Mouse (Mus musculus) adrenal gland, postnatal 25 days (tissue): Measurements from ENCODE around the gene Serpina1a. TPM values are rescaled to one million over a fixed set of nuclear protein-coding genes. Genes with fewer than 3 reads are reported as not detected.
A peak's percentile ranks its signal among the peaks of the same experiment; 100 is the strongest.
"Not testable (repeated sequence)": the region's sequence is repeated elsewhere in the genome, so short reads cannot be mapped to it uniquely, and the experiment has no call there.

Experiments used
- DNase-seq: peaks from one replicate; pipeline ENCODE4 v3.0.0; 2021; ENCODE audit warnings: mixed read lengths
- long read RNA-seq: library from polyadenylated mRNA; stranded (forward); transcript quantifications from one replicate; pipeline ENCODE4 v2.0.0, GENCODE M21; 2021
- total RNA-seq: library from RNA; stranded (reverse); gene quantifications from 2 replicates; pipeline ENCODE4 v1.2.3, GENCODE M21; 2021

The Serpina1a gene
- 0.46 and 28.4 TPM in 2 replicates for total RNA-seq
- long read RNA-seq, transcript Serpina1a-202 (5 exons, 1,360 nt) = major isoform, 1,247 of 1,535 reads
- long read RNA-seq, partial matches to known transcripts = 172 of 1,535 reads
- long read RNA-seq, other reads (novel, unspliced or antisense) = 116 of 1,535 reads

DNA sequence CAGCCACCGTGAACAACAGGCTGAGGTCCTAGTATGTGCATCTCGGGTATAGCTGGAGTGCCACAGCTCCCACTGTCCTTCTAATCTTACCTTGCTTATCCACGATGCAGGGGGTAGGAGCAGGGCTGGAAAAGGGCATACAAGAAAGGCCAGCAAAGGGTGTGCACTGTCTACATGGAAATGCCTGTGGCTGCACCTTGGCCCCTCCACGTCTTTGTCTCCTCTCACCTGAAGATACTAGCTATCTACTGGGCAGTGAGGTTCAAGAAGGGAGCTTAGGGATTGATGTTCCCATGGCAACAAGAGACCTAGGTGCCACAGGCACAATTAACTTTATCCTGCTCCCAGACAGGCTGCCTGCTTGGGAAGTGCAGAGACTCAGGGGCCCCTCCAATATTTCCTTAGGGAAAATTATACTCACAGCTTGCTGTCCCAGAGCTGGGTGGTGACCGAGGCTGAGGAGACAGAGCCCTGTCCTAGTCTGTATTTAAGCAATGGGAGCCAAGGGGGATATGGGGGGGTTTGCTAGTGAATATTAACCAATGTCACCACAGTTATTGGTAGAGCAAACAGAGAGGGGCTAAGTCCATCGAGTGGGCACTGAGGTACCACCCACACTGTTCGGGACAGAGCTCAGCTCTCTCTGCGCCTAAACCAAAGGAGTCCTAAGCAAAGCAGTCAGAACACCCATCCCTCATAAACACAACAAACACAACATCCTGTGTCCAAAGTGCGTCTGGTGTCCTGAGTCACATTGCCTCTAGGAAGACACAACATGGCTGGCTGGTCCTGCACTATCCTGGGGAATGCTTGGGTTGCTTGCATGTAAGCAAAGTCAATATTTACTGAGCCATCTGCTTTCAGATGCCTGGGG, at the start of gene Serpina1a:
Gene Serpina1a, minus strand, starts transcription at position 462 of the 874 bp plus-strand sequence.
- DNase-seq = not testable (repeated sequence)

DNA sequence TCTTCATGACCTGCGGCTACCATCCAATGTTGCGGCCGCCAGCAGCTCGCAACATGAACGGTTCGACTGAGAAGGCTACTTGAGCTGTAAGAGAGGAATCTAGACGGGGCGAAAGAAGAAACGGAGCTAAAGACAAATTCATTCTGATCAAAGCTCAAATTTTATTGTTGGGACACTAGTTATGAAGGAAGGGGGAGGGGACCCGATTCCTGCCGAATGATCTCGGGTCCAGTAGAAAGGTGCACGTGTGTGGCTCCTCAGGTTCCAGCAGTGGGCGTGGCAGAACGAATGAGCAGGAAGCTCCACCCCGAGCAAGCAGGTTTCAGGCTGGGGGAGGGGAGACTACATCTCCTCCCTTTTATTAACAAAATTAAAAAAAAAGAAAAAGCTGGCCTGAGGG, 45.8 kb upstream of the Serpina1a start:
- not testable (repeated sequence) for DNase-seq

- DNase-seq = not testable (repeated sequence)
These were observed 44.4 kb upstream of the Serpina1a start for GRCm38 (mm10) chr12:103907746-103908145.

DNA sequence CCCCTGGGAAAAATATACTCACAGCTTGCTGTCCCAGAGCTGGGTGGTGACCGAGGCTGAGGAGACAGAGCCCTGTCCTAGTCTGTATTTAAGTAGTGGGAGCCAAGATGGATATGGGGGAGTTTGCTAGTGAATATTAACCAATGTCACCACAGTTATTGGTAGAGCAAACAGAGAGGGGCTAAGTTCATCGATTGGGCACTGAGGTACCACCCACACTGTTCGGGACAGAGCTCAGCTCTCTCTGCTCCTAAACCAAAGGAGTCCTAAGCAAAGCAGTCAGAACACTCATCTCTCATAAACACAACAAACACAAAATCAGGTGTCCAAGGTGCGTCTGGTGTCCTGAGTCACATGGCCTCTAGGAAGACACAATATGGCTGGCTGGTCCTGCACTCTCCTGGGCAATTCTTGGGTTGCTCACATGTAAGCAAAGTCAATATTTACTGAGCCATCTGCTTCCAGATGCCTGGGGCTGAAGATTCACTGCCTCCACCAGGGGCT, 41.5 kb upstream of the Serpina1a start, which contains the start of gene Serpina1c:
Gene Serpina1c, minus strand, starts transcription at position 51 of the 504 bp plus-strand sequence.
- DNase-seq = not testable (repeated sequence)

GRCm38 (mm10) chr12:103901929-103902328, 38.6 kb upstream of the Serpina1a start:
- not testable (repeated sequence) for DNase-seq

GRCm38 (mm10) chr12:103866873-103867272, 3.5 kb upstream of the Serpina1a start:
- not testable (repeated sequence) for DNase-seq

- no peak for DNase-seq
These were observed 2.4 kb downstream of the Serpina1a start for GRCm38 (mm10) chr12:103860976-103861375.

GRCm38 (mm10) chr12:103860571-103860970, 2.8 kb downstream of the Serpina1a start:
- DNase-seq = not testable (repeated sequence)

DNA sequence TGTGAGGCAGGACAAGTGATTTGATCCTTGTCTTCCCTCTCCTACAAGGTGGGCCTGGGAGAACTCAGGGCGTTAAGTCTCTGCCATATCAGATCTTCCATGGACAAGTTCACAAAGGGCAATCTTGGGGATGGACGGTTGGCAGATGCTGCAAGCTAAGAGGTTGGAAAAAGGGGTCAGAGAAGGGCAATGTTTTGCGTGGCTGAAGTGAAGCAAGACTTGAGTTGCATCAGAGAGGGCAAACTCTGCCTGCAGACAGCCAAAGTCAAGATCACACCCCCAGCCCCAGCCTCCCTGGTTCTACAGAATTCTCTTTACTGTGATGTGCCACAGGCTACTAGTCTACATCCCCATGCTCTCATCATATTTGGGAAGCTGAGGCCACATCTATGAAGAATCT, 3.8 kb downstream of the Serpina1a start:
- not testable (repeated sequence) for DNase-seq

- DNase-seq = not testable (repeated sequence)
These were observed 10.3 kb downstream of the Serpina1a start for GRCm38 (mm10) chr12:103853032-103853431.

DNA sequence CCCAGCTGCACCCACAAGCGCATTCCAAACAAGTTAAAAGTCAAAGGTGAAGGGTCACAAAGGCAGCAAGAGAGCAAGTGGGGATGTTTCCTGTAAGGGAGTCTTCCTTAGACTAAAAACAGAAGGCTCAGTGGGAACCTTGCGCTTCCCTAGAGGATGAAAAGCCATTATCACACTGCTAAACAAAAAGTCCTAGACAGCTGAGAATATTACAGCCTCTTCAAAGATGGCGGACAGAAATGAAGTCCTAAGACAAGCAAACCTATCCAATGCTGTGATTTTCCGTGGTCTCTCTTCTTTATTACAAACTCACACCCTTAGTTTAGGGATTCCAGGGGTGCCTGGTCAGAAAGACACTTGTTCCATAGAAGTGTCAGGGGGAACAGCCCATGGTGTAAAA, 33.1 kb downstream of the Serpina1a start, which contains the start of gene Serpina1b:
Gene Serpina1b, minus strand, starts transcription at position 101 of the 400 bp plus-strand sequence.
- not testable (repeated sequence) for DNase-seq

DNA sequence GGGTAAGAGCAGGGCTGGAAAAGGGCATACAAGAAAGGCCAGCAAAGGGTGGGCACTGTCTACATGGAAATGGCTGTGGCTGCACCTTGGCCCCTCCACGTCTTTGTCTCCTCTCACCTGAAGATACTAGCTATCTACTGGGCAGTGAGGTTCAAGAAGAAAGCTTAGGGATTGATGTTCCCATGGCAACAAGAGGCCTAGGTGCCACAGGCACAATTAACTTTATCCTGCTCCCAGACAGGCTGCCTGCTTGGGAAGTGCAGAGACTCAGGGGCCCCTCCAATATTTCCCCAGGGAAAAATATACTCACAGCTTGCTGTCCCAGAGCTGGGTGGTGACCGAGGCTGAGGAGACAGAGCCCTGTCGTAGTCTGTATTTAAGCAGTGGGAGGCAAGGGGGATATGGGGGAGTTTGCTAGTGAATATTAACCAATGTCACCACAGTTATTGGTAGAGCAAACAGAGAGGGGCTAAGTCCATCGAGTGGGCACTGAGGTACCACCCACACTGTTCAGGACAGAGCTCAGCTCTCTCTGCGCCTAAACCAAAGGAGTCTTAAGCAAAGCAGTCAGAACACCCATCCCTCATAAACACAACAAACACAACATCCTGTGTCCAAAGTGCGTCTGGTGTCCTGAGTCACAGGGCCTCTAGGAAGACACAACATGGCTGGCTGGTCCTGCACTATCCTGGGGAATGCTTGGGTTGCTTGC, 35.5 kb downstream of the Serpina1a start:
- DNase-seq = not testable (repeated sequence)

DNA sequence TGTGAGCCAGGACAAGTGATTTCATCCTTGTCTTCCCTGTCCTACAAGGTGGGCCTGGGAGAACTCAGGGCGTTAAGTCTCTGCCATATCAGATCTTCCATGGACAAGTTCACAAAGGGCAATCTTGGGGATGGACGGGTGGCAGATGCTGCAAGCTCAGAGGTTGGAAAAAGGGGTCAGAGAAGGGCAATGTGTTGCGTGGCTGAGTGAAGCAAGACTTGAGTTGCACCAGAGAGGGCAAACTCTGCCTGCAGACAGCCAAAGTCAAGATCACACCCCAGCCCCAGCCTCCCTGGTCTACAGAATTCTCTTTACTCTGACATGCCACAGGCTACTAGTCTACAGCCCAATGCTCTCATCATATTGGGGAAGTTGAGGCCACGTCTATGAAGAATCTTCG, 39.5 kb downstream of the Serpina1a start:
- DNase-seq = peak; percentile 24

Other genes starting within 250 kb of the Serpina1a start
- 0.36 and 2.9 TPM in 2 replicates for gene Serpina10, start 232.1 kb downstream of the Serpina1a start, total RNA-seq
- gene Serpina6, start 206.3 kb downstream of the Serpina1a start, total RNA-seq = 0.39 and 3.9 TPM in 2 replicates
- not detected in 2 replicates for gene Serpina16, start 187.4 kb downstream of the Serpina1a start, total RNA-seq
- gene Serpina1f, start 168.0 kb downstream of the Serpina1a start, total RNA-seq = not detected in 2 replicates
- gene Serpina1d, start 90.0 kb downstream of the Serpina1a start, total RNA-seq = 0.24 and 34.4 TPM in 2 replicates
- 0.24 and 60.8 TPM in 2 replicates for gene Serpina1b, start 33.2 kb downstream of the Serpina1a start, total RNA-seq
- gene Serpina1c, start 41.3 kb upstream of the Serpina1a start, total RNA-seq = 41.5 TPM in 1 of 2 replicates, not detected in the other
- 0.24 and 32.8 TPM in 2 replicates for gene Serpina1e, start 95.4 kb upstream of the Serpina1a start, total RNA-seq
- not detected in 2 replicates for gene Serpina11, start 126.4 kb upstream of the Serpina1a start, total RNA-seq
- gene Serpina9, start 150.2 kb upstream of the Serpina1a start, total RNA-seq = not detected in 2 replicates
- gene Serpina12, start 180.9 kb upstream of the Serpina1a start, total RNA-seq = 0.12 and 0.24 TPM in 2 replicates
- gene Serpina5, start 237.6 kb upstream of the Serpina1a start, total RNA-seq = not detected in 2 replicates
- not detected in 2 replicates for gene Serpina3a, start 249.2 kb upstream of the Serpina1a start, total RNA-seq